Mouse (Mus musculus): ENCODE measurements at regions not wholly inside any gene's neighbourhood (a gene's known extent, or its start where the extent isn't known, plus 50 kb on each side); places are given as distances from the start of the nearest gene placed in this dataset.
A peak's percentile ranks its signal among the peaks of the same experiment; 100 is the strongest.

- H3K36me3 ChIP-seq = no peaks in the 10 kb centered on the region
- no peak for ATAC-seq (ENCODE audit: low FRiP score)
- no peak overlapping the region for H3K4me3 ChIP-seq
- 3% methylated on average over 5 of the region's 5 CpGs for WGBS
- H3K27ac ChIP-seq = peak overlapping the region; percentile 18; the same call in 1 of the 2 replicates
- no peak overlapping the region for H3K4me2 ChIP-seq
- 0 out of 2 replicates have a peak, but pooled peaks cover 2% of the 10 kb centered on the region for H3K27me3 ChIP-seq
- H3K4me1 ChIP-seq (replicated peaks) = peaks cover 13% of the 10 kb centered on the region; the same call in 1 of the 2 replicates
- H3K9ac ChIP-seq = no peak overlapping the region
- no peaks in the 10 kb centered on the region for H3K9me3 ChIP-seq
Observed at GRCm38 (mm10) chr5:133999698-134000097, 99.8 kb upstream of the Castor2 start.

GRCm38 (mm10) chr5:133991994-133992393, 107.5 kb upstream of the Castor2 start:
- no peaks in the 10 kb centered on the region for H3K36me3 ChIP-seq
- no peak overlapping the region for H3K27ac ChIP-seq
- 39% methylated on average over 2 of the region's 2 CpGs for WGBS
- no peak for ATAC-seq (ENCODE audit: low FRiP score)
- no peak overlapping the region for H3K9ac ChIP-seq
- no peaks in the 10 kb centered on the region for H3K9me3 ChIP-seq
- 0 out of 2 replicates have a peak, but pooled peaks cover 6% of the 10 kb centered on the region for H3K27me3 ChIP-seq
- peaks cover 11% of the 10 kb centered on the region for H3K4me1 ChIP-seq (replicated peaks)
- no peak overlapping the region for H3K4me2 ChIP-seq
- H3K4me3 ChIP-seq = no peak overlapping the region

- no peaks in the 10 kb centered on the region for H3K9me3 ChIP-seq
- H3K4me2 ChIP-seq = no peak overlapping the region
- no peak for ATAC-seq (ENCODE audit: low FRiP score)
- peaks cover 11% of the 10 kb centered on the region for H3K4me1 ChIP-seq (replicated peaks)
- 13% methylated on average over 3 of the region's 3 CpGs for WGBS
- H3K36me3 ChIP-seq = no peaks in the 10 kb centered on the region
- no peak overlapping the region for H3K4me3 ChIP-seq
- no peak overlapping the region for H3K27ac ChIP-seq
- no peak overlapping the region for H3K9ac ChIP-seq
- 0 out of 2 replicates have a peak, but pooled peaks cover 6% of the 10 kb centered on the region for H3K27me3 ChIP-seq
Observed at GRCm38 (mm10) chr5:133991556-133991955, 108.0 kb upstream of the Castor2 start.

GRCm38 (mm10) chr5:133983249-133983966, 116.1 kb upstream of the Castor2 start:
- H3K36me3 ChIP-seq = no peaks in the 10 kb centered on the region
- peaks cover 22% of the 10 kb centered on the region for H3K4me1 ChIP-seq (replicated peaks)
- H3K9ac ChIP-seq = no peak overlapping the region
- peak overlapping the region; percentile 67 for H3K27ac ChIP-seq
- WGBS = 2% methylated on average over 15 of the region's 15 CpGs
- H3K9me3 ChIP-seq = no peaks in the 10 kb centered on the region
- peak overlapping the region; percentile 18 for H3K4me2 ChIP-seq
- peaks cover 33% of the 10 kb centered on the region for H3K27me3 ChIP-seq
- ATAC-seq (ENCODE audit: low FRiP score) = 0 out of 2 replicates have a peak, but pooled peaks have one; percentile 57
- no peak overlapping the region for H3K4me3 ChIP-seq

GRCm38 (mm10) chr5:133970421-133970914, 129.0 kb upstream of the Castor2 start:
- no peak overlapping the region for H3K27ac ChIP-seq
- WGBS = 72% methylated on average over 12 of the region's 12 CpGs
- no peak for ATAC-seq (ENCODE audit: low FRiP score)

GRCm38 (mm10) chr5:133963301-133963700, 136.2 kb upstream of the Castor2 start:
- Histone ChIP-seq H3K4me3 (no peak overlapping the region), H3K4me2 (no peak overlapping the region), H3K36me3 (no peaks in the 10 kb centered on the region), H3K9me3 (peaks cover 18% of the 10 kb centered on the region), H3K27me3 (no peaks in the 10 kb centered on the region), H3K27ac (no peak overlapping the region), H3K4me1 (replicated peaks) (no peaks in the 10 kb centered on the region), H3K9ac (no peak overlapping the region)
- no peak for ATAC-seq (ENCODE audit: low FRiP score)
- WGBS = 91% methylated on average over 5 of the region's 5 CpGs

More at GRCm38 (mm10) chr5:133970421-133970914, 129.0 kb upstream of the Castor2 start:
- Histone ChIP-seq H3K27me3 (no peaks in the 10 kb centered on the region), H3K9ac (no peak overlapping the region), H3K9me3 (peaks cover 18% of the 10 kb centered on the region), H3K36me3 (no peaks in the 10 kb centered on the region), H3K4me3 (no peak overlapping the region), H3K4me1 (replicated peaks) (no peaks in the 10 kb centered on the region), H3K4me2 (no peak overlapping the region)

- Histone ChIP-seq H3K27ac (no peak overlapping the region), H3K36me3 (no peaks in the 10 kb centered on the region), H3K4me2 (no peak overlapping the region), H3K4me3 (no peak overlapping the region), H3K4me1 (replicated peaks) (peaks cover 10% of the 10 kb centered on the region), H3K9me3 (no peaks in the 10 kb centered on the region), H3K27me3 (no peaks in the 10 kb centered on the region), H3K9ac (no peak overlapping the region)
- ATAC-seq (ENCODE audit: low FRiP score) = no peak
- WGBS = 77% methylated on average over 3 of the region's 3 CpGs
Observed at GRCm38 (mm10) chr5:133940841-133941240, 158.7 kb upstream of the Castor2 start.

GRCm38 (mm10) chr5:133940030-133940429, 159.5 kb upstream of the Castor2 start:
- Histone ChIP-seq H3K36me3 (no peaks in the 10 kb centered on the region), H3K9ac (no peak overlapping the region), H3K4me1 (replicated peaks) (peaks cover 10% of the 10 kb centered on the region), H3K9me3 (no peaks in the 10 kb centered on the region), H3K27me3 (no peaks in the 10 kb centered on the region), H3K4me3 (no peak overlapping the region), H3K4me2 (no peak overlapping the region), H3K27ac (no peak overlapping the region)
- ATAC-seq (ENCODE audit: low FRiP score) = no peak
- WGBS = 60% methylated on average over 2 of the region's 2 CpGs

- WGBS = 41% methylated on average over 9 of the region's 9 CpGs
- peak overlapping the region; percentile 41; the same call in 1 of the 2 replicates for H3K27ac ChIP-seq
- peaks cover 10% of the 10 kb centered on the region for H3K4me1 ChIP-seq (replicated peaks)
- H3K4me2 ChIP-seq = no peak overlapping the region
- no peak for ATAC-seq (ENCODE audit: low FRiP score)
- H3K27me3 ChIP-seq = 0 out of 2 replicates have a peak, but pooled peaks cover 3% of the 10 kb centered on the region
- H3K36me3 ChIP-seq = no peaks in the 10 kb centered on the region
- H3K4me3 ChIP-seq = no peak overlapping the region
- H3K9ac ChIP-seq = no peak overlapping the region
- H3K9me3 ChIP-seq = no peaks in the 10 kb centered on the region
Observed at GRCm38 (mm10) chr5:133937967-133938918, 161.3 kb upstream of the Castor2 start.

- Histone ChIP-seq H3K4me3 (no peak overlapping the region), H3K27ac (no peak overlapping the region), H3K9me3 (no peaks in the 10 kb centered on the region), H3K9ac (no peak overlapping the region), H3K27me3 (0 out of 2 replicates have a peak, but pooled peaks cover 3% of the 10 kb centered on the region), H3K4me1 (replicated peaks) (peaks cover 10% of the 10 kb centered on the region), H3K36me3 (no peaks in the 10 kb centered on the region), H3K4me2 (no peak overlapping the region)
- no peak for ATAC-seq (ENCODE audit: low FRiP score)
- WGBS = 90% methylated on average over 6 of the region's 6 CpGs
Observed at GRCm38 (mm10) chr5:133935451-133935850, 164.1 kb upstream of the Castor2 start.

GRCm38 (mm10) chr5:133935006-133935405, 164.5 kb upstream of the Castor2 start:
- WGBS = 84% methylated on average over 6 of the region's 6 CpGs
- H3K27ac ChIP-seq = no peak overlapping the region
- no peak for ATAC-seq (ENCODE audit: low FRiP score)

GRCm38 (mm10) chr5:133930101-133930500, 169.4 kb upstream of the Castor2 start:
- no peak overlapping the region for H3K9ac ChIP-seq
- peaks cover 7% of the 10 kb centered on the region for H3K4me1 ChIP-seq (replicated peaks)
- no peak overlapping the region for H3K4me2 ChIP-seq
- 76% methylated on average over 5 of the region's 5 CpGs for WGBS
- no peak overlapping the region for H3K27ac ChIP-seq
- H3K4me3 ChIP-seq = no peak overlapping the region
- H3K27me3 ChIP-seq = 0 out of 2 replicates have a peak, but pooled peaks cover 3% of the 10 kb centered on the region
- no peak for ATAC-seq (ENCODE audit: low FRiP score)
- H3K9me3 ChIP-seq = no peaks in the 10 kb centered on the region
- H3K36me3 ChIP-seq = no peaks in the 10 kb centered on the region

More at GRCm38 (mm10) chr5:133935006-133935405, 164.5 kb upstream of the Castor2 start:
- H3K4me2 ChIP-seq = no peak overlapping the region
- no peaks in the 10 kb centered on the region for H3K9me3 ChIP-seq
- no peaks in the 10 kb centered on the region for H3K36me3 ChIP-seq
- H3K4me3 ChIP-seq = no peak overlapping the region
- no peak overlapping the region for H3K9ac ChIP-seq
- peaks cover 10% of the 10 kb centered on the region for H3K4me1 ChIP-seq (replicated peaks)
- 0 out of 2 replicates have a peak, but pooled peaks cover 3% of the 10 kb centered on the region for H3K27me3 ChIP-seq

Measured in hindbrain, embryonic 13.5 days (tissue).